Mouse (Mus musculus): ENCODE results near the gene Rnf216. TPM values are rescaled to one million over a fixed set of nuclear protein-coding genes. Genes with fewer than 3 reads are reported as not detected.

Gene Rnf216
- total and polyA plus RNA-seq, 3 experiments: 16.4 to 123 (median 30.8) TPM

- no peaks in the 10 kb centered on the region for H3K79me2 ChIP-seq (ENCODE audit: control insufficient read depth, insufficient read depth, low read length, poor library complexity)
- no peak overlapping the region for H3K4me3 ChIP-seq (ENCODE audit: control insufficient read depth in 1 of 2, insufficient read depth in 1 of 2, low read depth in 2 of 2, low read length in 2 of 2)
- H3K9ac ChIP-seq (ENCODE audit: control insufficient read depth, low read depth, low read length, poor library complexity, severe bottlenecking): no peak overlapping the region
- H3K27me3 ChIP-seq (ENCODE audit: control insufficient read depth in 1 of 2, insufficient read depth in 2 of 2, low read length in 2 of 2): no peaks in the 10 kb centered on the region
- no peaks in the 10 kb centered on the region for H3K36me3 ChIP-seq (ENCODE audit: control insufficient read depth in 1 of 2, insufficient read depth in 2 of 2, low read length in 2 of 2)
- DNase-seq (ENCODE audit: low read depth, low spot score): no peak
- H3K4me1 ChIP-seq (ENCODE audit: control insufficient read depth in 1 of 2, insufficient read depth in 2 of 2, low read length in 2 of 2): no peaks in the 10 kb centered on the region
- TF ChIP-seq TBP (IDR thresholded peaks at IDR 0.05; ENCODE audit: low read depth, low read length) (no peak), UBTF (IDR thresholded peaks at IDR 0.05; ENCODE audit: borderline replicate concordance, insufficient read depth, low read depth, low read length) (no peak), TCF12 (IDR thresholded peaks at IDR 0.05; ENCODE audit: low read depth, low read length) (no peak), EP300 (IDR thresholded peaks at IDR 0.05; ENCODE audit: low read depth in 1 of 2, low read length in 2 of 2) (no peak)
- no peak overlapping the region for H3K27ac ChIP-seq (ENCODE audit: control insufficient read depth, low read depth, low read length)
- no peaks in the 10 kb centered on the region for H3K9me3 ChIP-seq (replicated peaks; ENCODE audit: insufficient read depth, low read length)
Measured at GRCm38 (mm10) chr5:142976516-142976915, 136.3 kb downstream of the Rnf216 start.

GRCm38 (mm10) chr5:142974598-142975121 lies 138.1 kb downstream of the Rnf216 start:
- H3K27ac ChIP-seq (ENCODE audit: control insufficient read depth, low read depth, low read length): no peak overlapping the region
- no peaks in the 10 kb centered on the region for H3K36me3 ChIP-seq (ENCODE audit: control insufficient read depth in 1 of 2, insufficient read depth in 2 of 2, low read length in 2 of 2)
- TF ChIP-seq MAX (IDR thresholded peaks at IDR 0.05; ENCODE audit: low read length): no peak
- TF ChIP-seq KAT2A (conservative IDR thresholded peaks at IDR 0.05; ENCODE audit: low read depth, low read length): no peak
- TF ChIP-seq ELF1 (IDR thresholded peaks at IDR 0.05; ENCODE audit: low read depth, low read length): no peak
- no peak for TF ChIP-seq RAD21 (IDR thresholded peaks at IDR 0.05; ENCODE audit: low read depth, low read length)
- no peak for TF ChIP-seq E2F4 (IDR thresholded peaks at IDR 0.05; ENCODE audit: borderline replicate concordance, low read depth, low read length)
- DNase-seq (ENCODE audit: low read depth, low spot score): no peak
- no peaks in the 10 kb centered on the region for H3K27me3 ChIP-seq (ENCODE audit: control insufficient read depth in 1 of 2, insufficient read depth in 2 of 2, low read length in 2 of 2)
- no peaks in the 10 kb centered on the region for H3K79me2 ChIP-seq (ENCODE audit: control insufficient read depth, insufficient read depth, low read length, poor library complexity)
- H3K9me3 ChIP-seq (replicated peaks; ENCODE audit: insufficient read depth, low read length): no peaks in the 10 kb centered on the region
- no peaks in the 10 kb centered on the region for H3K4me1 ChIP-seq (ENCODE audit: control insufficient read depth in 1 of 2, insufficient read depth in 2 of 2, low read length in 2 of 2)
- H3K4me3 ChIP-seq (ENCODE audit: control insufficient read depth in 1 of 2, insufficient read depth in 1 of 2, low read depth in 2 of 2, low read length in 2 of 2): no peak overlapping the region
- no peak overlapping the region for H3K9ac ChIP-seq (ENCODE audit: control insufficient read depth, low read depth, low read length, poor library complexity, severe bottlenecking)

GRCm38 (mm10) chr5:142973971-142974370 lies 138.8 kb downstream of the Rnf216 start:
- H3K79me2 ChIP-seq (ENCODE audit: control insufficient read depth, insufficient read depth, low read length, poor library complexity): no peaks in the 10 kb centered on the region
- no peaks in the 10 kb centered on the region for H3K4me1 ChIP-seq (ENCODE audit: control insufficient read depth in 1 of 2, insufficient read depth in 2 of 2, low read length in 2 of 2)
- H3K9me3 ChIP-seq (replicated peaks; ENCODE audit: insufficient read depth, low read length): no peaks in the 10 kb centered on the region
- H3K27me3 ChIP-seq (ENCODE audit: control insufficient read depth in 1 of 2, insufficient read depth in 2 of 2, low read length in 2 of 2): no peaks in the 10 kb centered on the region
- no peak overlapping the region for H3K4me3 ChIP-seq (ENCODE audit: control insufficient read depth in 1 of 2, insufficient read depth in 1 of 2, low read depth in 2 of 2, low read length in 2 of 2)
- TF ChIP-seq NELFE (IDR thresholded peaks at IDR 0.05; ENCODE audit: low read depth, low read length) (no peak), KAT2A (conservative IDR thresholded peaks at IDR 0.05; ENCODE audit: low read depth, low read length) (no peak), EP300 (IDR thresholded peaks at IDR 0.05; ENCODE audit: low read depth in 1 of 2, low read length in 2 of 2) (no peak), SMC3 (IDR thresholded peaks at IDR 0.05; ENCODE audit: low read depth, low read length) (no peak), GATA1 (IDR thresholded peaks at IDR 0.05; ENCODE audit: low read depth, low read length) (no peak), MXI1 (IDR thresholded peaks at IDR 0.05; ENCODE audit: low read depth, low read length) (no peak), POLR2AphosphoS5 (IDR thresholded peaks at IDR 0.05; ENCODE audit: borderline replicate concordance, low read depth, low read length) (no peak), MEF2A (IDR thresholded peaks at IDR 0.05; ENCODE audit: extremely low read depth, insufficient replicate concordance, low read depth, low read length, poor library complexity, severe bottlenecking) (no peak), TBP (IDR thresholded peaks at IDR 0.05; ENCODE audit: low read depth, low read length) (no peak), RAD21 (IDR thresholded peaks at IDR 0.05; ENCODE audit: low read depth, low read length) (no peak), POLR2AphosphoS2 (IDR thresholded peaks at IDR 0.05; ENCODE audit: low read length) (no peak), ZMIZ1 (IDR thresholded peaks at IDR 0.05; ENCODE audit: low read depth, low read length) (no peak), ZNF384 (IDR thresholded peaks at IDR 0.05; ENCODE audit: low read depth, low read length) (no peak)
- H3K9ac ChIP-seq (ENCODE audit: control insufficient read depth, low read depth, low read length, poor library complexity, severe bottlenecking): no peak overlapping the region
- H3K27ac ChIP-seq (ENCODE audit: control insufficient read depth, low read depth, low read length): no peak overlapping the region
- DNase-seq (ENCODE audit: low read depth, low spot score): no peak
- H3K36me3 ChIP-seq (ENCODE audit: control insufficient read depth in 1 of 2, insufficient read depth in 2 of 2, low read length in 2 of 2): no peaks in the 10 kb centered on the region
